Mouse (Mus musculus): ENCODE measurements around the gene Ndc1.

- TF ChIP-seq POLR2A (IDR thresholded peaks at IDR 0.05; ENCODE audit: borderline replicate concordance, extremely low read depth, low read depth, low read length) (no peak), CTCF (IDR thresholded peaks at IDR 0.05; ENCODE audit: insufficient read depth, low read length) (no peak)
These were observed 65.1 kb downstream of the Ndc1 start for GRCm38 (mm10) chr4:107432717-107433116.

Measured in lung, adult 2 months (tissue).